Mouse (Mus musculus) Patski (cell line): Measurements from ENCODE around the gene Zbtb1. TPM values are rescaled to one million over a fixed set of nuclear protein-coding genes. Genes with fewer than 3 reads are reported as not detected.

Source experiments
- ATAC-seq: fragments of 100-300 bp; one replicate; pipeline ENCODE4 v1.8.0; 2021
- CTCF ChIA-PET: fragments of 350-600 bp; sonication (Branson Sonifier 250); formaldehyde crosslinking; loops from one replicate; lab custom pipeline; 2022; ENCODE audit warnings: inconsistent platforms; lab: Charles Lee
- POLR2A ChIA-PET: fragments of 350-600 bp; sonication (Branson Sonifier 250); formaldehyde crosslinking; loops from one replicate; lab custom pipeline; 2022; ENCODE audit warnings: antibody characterized with exemption, inconsistent platforms; lab: Charles Lee
- DNase-seq: peaks from one replicate; pipeline ENCODE4 v3.0.0-alpha.2; 2011; ENCODE audit warnings: low read depth, low spot score
- H3K27me3 ChIP-seq: fragments of 371-371 bp; one replicate; pipeline ENCODE4 v1.5.1; 2021
- CTCF ChIP-seq: fragments of 100-300 bp; IDR thresholded peaks from one replicate; pipeline ENCODE4 v1.5.1; 2021
- in situ Hi-C: fragments of 300-500 bp; cut with MboI; formaldehyde crosslinking; loops from 3 replicates; pipeline ENCODE4 v1.11.1; 2018; ENCODE audit warnings: low pct_unique_long_range_greater_than_20kb, mixed read lengths
- polyA plus RNA-seq: library from polyadenylated mRNA; unstranded; gene quantifications from one replicate; pipeline ENCODE4 v1.2.3, GENCODE M21; 2021

Zbtb1 gene
- polyA plus RNA-seq, 1 experiment from 2014 or later = 8.5 TPM

GRCm38 (mm10) chr12:76378556-76378955, 8.5 kb downstream of the Zbtb1 start:
- TF ChIP-seq CTCF = no peak
- DNase-seq = no peak
- no peaks in the 10 kb centered on the region for H3K27me3 ChIP-seq
- CTCF ChIA-PET = interaction anchor here (0.9 to 1.4 kb wide), 2 partner anchors 16 to 38 kb away, joined by 3 read pairs; no protein-coding TSS in a partner anchor
- no peak for ATAC-seq
- in situ Hi-C loops = no loop called here
- POLR2A ChIA-PET = no interaction called here

GRCm38 (mm10) chr12:76380151-76380550, 10.1 kb downstream of the Zbtb1 start:
- ATAC-seq (no peak), DNase-seq (no peak)
- POLR2A ChIA-PET = interaction anchor here (0.6 kb wide), 1 partner anchor 27 kb away, joined by 3 read pairs; no protein-coding TSS in a partner anchor
- no peak for TF ChIP-seq CTCF
- in situ Hi-C loops = no loop called here
- CTCF ChIA-PET = interaction anchor here (1.4 kb wide), 1 partner anchor 10 kb away, joined by 3 read pairs; no protein-coding TSS in a partner anchor
- H3K27me3 ChIP-seq = no peaks in the 10 kb centered on the region

DNA sequence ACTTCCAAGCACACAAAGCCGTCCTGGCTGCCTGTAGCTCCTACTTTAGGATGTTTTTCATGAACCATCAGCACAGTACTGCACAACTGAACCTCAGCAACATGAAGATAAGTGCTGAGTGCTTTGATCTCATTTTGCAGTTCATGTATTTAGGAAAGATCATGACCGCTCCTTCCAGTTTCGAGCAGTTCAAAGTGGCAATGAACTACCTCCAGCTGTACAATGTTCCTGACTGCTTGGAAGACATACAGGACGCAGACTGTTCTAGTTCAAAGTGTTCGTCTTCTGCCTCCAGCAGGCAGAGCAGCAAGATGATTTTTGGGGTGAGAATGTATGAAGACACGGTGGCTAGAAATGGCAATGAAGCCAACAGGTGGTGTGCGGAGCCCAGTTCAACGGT, 15.3 kb downstream of the Zbtb1 start:
- in situ Hi-C loops = no loop called here
- ATAC-seq (no peak), DNase-seq (no peak)
- TF ChIP-seq CTCF = no peak
- POLR2A ChIA-PET = no interaction called here
- CTCF ChIA-PET = no interaction called here
- no peaks in the 10 kb centered on the region for H3K27me3 ChIP-seq

DNA sequence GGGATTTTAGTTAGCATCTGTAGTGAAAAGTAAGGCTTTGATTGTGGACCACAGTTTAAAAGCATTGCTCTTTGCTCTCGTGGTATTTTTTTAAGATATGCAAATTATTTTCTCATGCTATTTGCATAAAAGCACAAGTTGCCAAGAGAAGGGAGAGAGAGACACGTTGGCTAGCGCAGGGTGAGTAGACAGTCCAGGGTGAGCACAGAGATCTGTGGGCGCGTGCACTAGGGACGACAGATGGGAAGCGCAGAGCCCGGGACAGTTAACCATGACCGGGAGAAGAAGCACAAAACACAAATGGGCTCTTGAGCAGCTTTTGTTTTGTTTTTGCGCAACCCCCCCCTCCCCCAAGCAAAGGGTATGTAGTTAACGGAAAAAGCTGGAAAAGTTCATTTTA, 18.7 kb downstream of the Zbtb1 start:
- no peaks in the 10 kb centered on the region for H3K27me3 ChIP-seq
- in situ Hi-C loops = no loop called here
- ATAC-seq = no peak
- ChIA-PET POLR2A (interaction anchor here (0.6 kb wide), 2 partner anchors 14 to 147 kb away, joined by 3 read pairs; no protein-coding TSS in a partner anchor), CTCF (interaction anchor here (1.0 kb wide), 1 partner anchor 10 kb away, joined by 3 read pairs; no protein-coding TSS in a partner anchor)
- TF ChIP-seq CTCF = no peak
- DNase-seq = no peak

DNA sequence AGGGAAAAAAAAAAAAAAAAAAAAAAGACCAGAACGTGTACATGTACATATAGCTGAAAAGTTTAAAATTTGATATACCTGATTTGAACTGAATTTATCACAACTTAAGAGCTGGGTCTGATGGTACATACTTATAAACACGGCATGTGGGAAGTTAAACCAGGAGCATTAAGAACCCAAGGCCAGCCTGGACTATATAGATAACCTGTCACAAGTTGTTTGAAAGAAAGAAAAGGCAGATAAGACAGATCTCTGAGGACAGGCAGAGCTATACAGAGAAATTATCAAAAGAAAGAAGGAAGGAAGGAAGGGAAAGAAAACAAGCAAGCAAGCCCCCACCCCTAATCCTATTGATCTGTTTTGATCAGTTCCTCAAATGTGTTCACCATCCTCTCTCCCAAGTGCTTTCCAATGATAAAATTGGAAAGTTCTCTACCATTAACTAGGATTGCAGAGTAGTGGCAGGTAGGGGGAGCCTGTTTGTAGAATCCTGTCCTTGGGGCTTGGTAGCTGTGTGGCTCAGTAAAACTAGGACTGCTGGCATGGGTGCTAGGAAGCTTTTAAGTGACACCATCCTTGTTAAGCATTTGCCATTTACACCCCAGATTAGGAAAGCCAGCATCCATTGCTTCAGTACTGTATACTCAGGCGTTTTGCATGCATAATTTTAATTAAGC, 21.7 kb downstream of the Zbtb1 start:
- ChIA-PET CTCF (interaction anchor here (1.3 kb wide), 1 partner anchor 10 kb away, joined by 5 read pairs; no protein-coding TSS in a partner anchor), POLR2A (interaction anchor here (1.4 kb wide), 1 partner anchor 17 kb away, joined by 4 read pairs; no protein-coding TSS in a partner anchor)
- no peaks in the 10 kb centered on the region for H3K27me3 ChIP-seq
- in situ Hi-C loops = no loop called here
- peak; percentile 27 for TF ChIP-seq CTCF
- ATAC-seq (no peak), DNase-seq (no peak)

DNA sequence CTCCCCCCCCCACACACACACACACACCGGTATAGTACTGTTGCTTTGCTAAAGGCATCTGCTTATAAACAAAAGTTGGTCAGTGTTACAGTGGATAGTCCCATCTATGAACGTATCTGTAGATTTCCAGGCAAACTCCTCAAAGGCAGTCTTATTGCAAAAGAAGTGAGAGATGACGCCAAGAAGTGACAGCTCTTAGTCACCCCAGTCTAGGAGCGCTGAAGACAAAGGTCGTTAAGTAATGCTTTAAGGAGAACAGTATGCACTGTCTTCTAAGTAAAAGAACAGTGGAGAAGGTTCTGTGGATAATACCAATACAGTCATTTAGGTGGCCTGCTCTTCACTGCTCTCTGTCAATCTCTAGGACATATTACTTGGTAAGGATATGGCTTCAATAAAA, 22.9 kb downstream of the Zbtb1 start:
- no peak for TF ChIP-seq CTCF
- in situ Hi-C loops = no loop called here
- ChIA-PET POLR2A (interaction anchor here (1.4 kb wide), 1 partner anchor 18 kb away, joined by 4 read pairs; no protein-coding TSS in a partner anchor), CTCF (no interaction called here)
- DNase-seq (no peak), ATAC-seq (no peak)
- no peaks in the 10 kb centered on the region for H3K27me3 ChIP-seq

GRCm38 (mm10) chr12:76397281-76397680, 27.2 kb downstream of the Zbtb1 start:
- H3K27me3 ChIP-seq = no peaks in the 10 kb centered on the region
- no peak for TF ChIP-seq CTCF
- DNase-seq = no peak
- ATAC-seq = no peak
- CTCF ChIA-PET = no interaction called here
- in situ Hi-C loops = no loop called here
- POLR2A ChIA-PET = interaction anchor here (0.6 kb wide), 1 partner anchor 45 kb away, joined by 3 read pairs; no protein-coding TSS in a partner anchor

- no peaks in the 10 kb centered on the region for H3K27me3 ChIP-seq
- ATAC-seq (no peak), DNase-seq (no peak)
- in situ Hi-C loops = no loop called here
- ChIA-PET CTCF (interaction anchor here (1.3 kb wide), 1 partner anchor 70 kb away, joined by 3 read pairs; no protein-coding TSS in a partner anchor), POLR2A (interaction anchor here (1.1 kb wide), 1 partner anchor 29 kb away, joined by 3 read pairs; no protein-coding TSS in a partner anchor)
- no peak for TF ChIP-seq CTCF
Measured at GRCm38 (mm10) chr12:76401674-76402073, 31.6 kb downstream of the Zbtb1 start.

DNA sequence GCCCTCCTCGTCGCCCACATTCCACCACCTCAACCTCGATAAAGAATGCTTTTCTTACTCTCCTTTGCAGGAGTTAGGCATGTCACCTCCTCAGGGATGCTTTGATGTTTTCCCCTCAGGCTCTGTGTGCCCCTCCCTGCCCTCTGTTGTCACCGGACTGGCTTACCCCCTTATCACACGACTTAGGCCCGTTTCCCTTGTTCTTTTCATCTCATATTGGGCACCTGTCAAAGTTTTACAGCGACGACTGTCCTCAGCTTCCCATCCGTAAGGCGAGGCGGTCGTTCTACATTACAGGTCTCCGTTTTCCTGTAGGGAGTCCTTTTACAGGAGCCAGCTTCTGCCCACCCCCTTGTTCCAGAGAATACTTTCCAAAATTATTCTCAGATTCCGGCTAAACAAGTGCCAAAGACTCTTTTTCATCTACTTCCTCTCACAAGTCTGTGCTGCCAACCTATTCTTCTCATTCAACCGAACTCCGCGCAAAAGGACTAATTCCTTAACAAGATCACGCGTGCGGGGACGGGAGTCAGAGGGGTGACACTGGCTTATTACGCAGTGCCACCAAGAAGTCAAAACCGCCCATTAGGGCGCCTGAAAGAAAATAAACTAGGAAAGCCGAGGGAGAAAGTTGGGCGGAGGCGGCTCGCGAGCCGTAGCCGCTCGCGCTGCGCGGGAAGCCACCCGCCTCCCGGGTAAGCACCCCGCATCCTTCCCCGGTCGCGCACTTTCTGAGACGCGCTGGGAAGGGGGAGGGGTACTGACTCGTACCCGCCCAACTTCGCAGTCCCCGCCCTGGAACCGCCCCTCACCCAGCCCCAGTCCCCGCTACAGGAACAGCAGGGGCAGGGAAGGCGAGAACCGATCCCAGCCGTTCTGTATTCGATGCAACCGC, 33.2 kb downstream of the Zbtb1 start:
- peak; percentile 51 for ATAC-seq
- DNase-seq = no peak
- in situ Hi-C loops = no loop called here
- no peak for TF ChIP-seq CTCF
- ChIA-PET CTCF (no interaction called here), POLR2A (interaction anchor here (0.7 to 1.3 kb wide), 2 partner anchors 32 to 91 kb away, joined by 3 to 6 read pairs; partner anchors contain the start of gene Zbtb1)
- H3K27me3 ChIP-seq = no peaks in the 10 kb centered on the region

- TF ChIP-seq CTCF = no peak
- ATAC-seq (peak; percentile 100), DNase-seq (peak; percentile 95)
- in situ Hi-C loops = no loop called here
- no peaks in the 10 kb centered on the region for H3K27me3 ChIP-seq
- CTCF ChIA-PET = no interaction called here
- POLR2A ChIA-PET = interaction anchor here (0.8 kb wide), 1 partner anchor 63 kb away, joined by 3 read pairs; no protein-coding TSS in a partner anchor
Measured at GRCm38 (mm10) chr12:76403886-76404537, 33.9 kb downstream of the Zbtb1 start, which contains the start of gene Hspa2. Gene Hspa2, plus strand, starts transcription at chr12:76404176.
